Mouse (Mus musculus) embryonic fibroblast, embryonic 13.5 days (primary cell): ENCODE data around the gene Srpk1. TPM values are rescaled to one million over a fixed set of nuclear protein-coding genes. Genes with fewer than 3 reads are reported as not detected.
"Not testable (repeated sequence)": the region's sequence is repeated elsewhere in the genome, so short reads cannot be mapped to it uniquely, and the experiment has no call there.

Experiments
- H3K27ac ChIP-seq: 2 replicates; pipeline ENCODE4 v1.5.1; 2012; ENCODE audit warnings: low read length, control low read depth, inconsistent platforms; ENCODE audit not compliant: insufficient read depth
- H3K4me1 ChIP-seq: 2 replicates; pipeline ENCODE4 v1.6.1; 2011; ENCODE audit warnings: low read length; ENCODE audit not compliant: control insufficient read depth, insufficient read depth
- H3K4me3 ChIP-seq: 2 replicates; pipeline ENCODE4 v1.5.1; 2011; ENCODE audit warnings: mild to moderate bottlenecking, control low read depth, low read length; ENCODE audit not compliant: insufficient read depth
- CTCF ChIP-seq: IDR thresholded peaks from 2 replicates; pipeline ENCODE4 v1.5.1; 2011; ENCODE audit warnings: mild to moderate bottlenecking, control low read depth, low read length, moderate library complexity, borderline replicate concordance; ENCODE audit not compliant: insufficient read depth
- POLR2A ChIP-seq: IDR thresholded peaks from 2 replicates; pipeline ENCODE4 v1.6.1; 2011; ENCODE audit warnings: low read depth, mild to moderate bottlenecking, control low read depth, low read length, moderate library complexity
- polyA plus RNA-seq: library from polyadenylated mRNA; stranded (reverse); fragments of >200 nt; gene quantifications from 2 replicates; pipeline ENCODE4 v1.2.4, GENCODE M21; 2011; ENCODE audit warnings: low read depth; ENCODE audit not compliant: missing spikeins, insufficient read length

Gene Srpk1
- polyA plus RNA-seq, 1 experiment: 115 TPM

DNA sequence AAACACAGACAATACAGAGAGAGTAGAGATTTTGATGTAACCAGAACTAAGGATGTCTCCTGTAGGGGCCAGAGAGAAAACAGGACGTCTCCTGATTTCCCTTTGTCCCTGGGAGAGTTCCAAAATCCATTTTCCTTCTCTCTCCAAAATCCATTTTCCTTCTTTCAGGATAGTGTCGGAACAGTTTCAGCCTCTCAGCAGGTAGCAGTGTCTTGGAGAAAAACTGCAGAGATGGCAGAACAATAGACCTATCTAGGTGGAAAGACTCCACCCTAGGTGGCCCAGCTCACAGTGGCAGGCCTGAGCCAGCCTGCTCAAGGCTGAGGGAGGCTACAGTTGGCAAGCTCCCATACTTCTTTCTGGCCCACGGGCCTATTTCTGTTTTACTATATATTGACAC, 55.0 kb downstream of the Srpk1 start:
- H3K27ac ChIP-seq: no peak overlapping the region
- no peaks in the 10 kb centered on the region for H3K4me1 ChIP-seq
- no peak overlapping the region for H3K4me3 ChIP-seq
- TF ChIP-seq CTCF (no peak), POLR2A (no peak)

DNA sequence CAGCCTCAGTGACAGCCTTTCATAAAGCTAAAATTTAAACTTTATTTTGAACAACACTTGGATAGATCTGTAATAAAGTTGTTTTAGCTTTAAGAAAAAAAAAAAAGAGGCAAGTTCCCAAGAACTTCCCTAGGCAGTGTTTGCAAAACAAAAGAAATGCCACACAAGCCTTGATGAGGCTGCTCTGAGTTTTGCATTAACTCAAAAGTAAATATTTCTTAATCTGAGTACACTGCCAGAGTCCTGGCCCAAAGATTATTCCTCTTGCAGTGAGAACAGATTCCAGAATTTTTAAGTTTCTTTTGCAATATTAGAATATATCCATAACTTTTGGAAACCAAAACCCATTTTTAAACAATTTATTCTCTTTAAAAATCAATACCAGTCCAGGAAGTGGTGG, 57.3 kb downstream of the Srpk1 start:
- no peak overlapping the region for H3K4me3 ChIP-seq
- no peaks in the 10 kb centered on the region for H3K4me1 ChIP-seq
- TF ChIP-seq POLR2A: no peak
- TF ChIP-seq CTCF: no peak

DNA sequence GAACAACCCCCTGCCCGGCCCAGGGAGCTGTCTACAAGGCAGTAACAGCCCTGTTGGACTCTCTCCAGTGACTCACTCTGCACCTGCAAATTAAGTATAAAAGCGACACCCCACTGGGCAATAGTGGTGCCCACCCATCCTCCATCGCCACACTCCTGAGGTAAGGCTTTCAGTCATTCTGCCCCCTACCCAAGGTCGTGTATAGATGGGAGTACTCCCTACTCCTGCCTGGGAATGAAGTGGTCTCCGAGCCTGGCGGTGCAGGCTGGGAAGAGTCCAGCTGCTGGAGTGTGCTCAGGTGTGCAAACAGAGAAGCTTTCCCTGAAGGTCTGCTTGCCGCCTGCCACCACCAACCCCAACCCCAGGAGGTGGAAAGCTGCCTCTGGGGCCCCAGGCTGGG, 60.9 kb downstream of the Srpk1 start:
- Histone ChIP-seq H3K27ac (no peak overlapping the region), H3K4me3 (no peak overlapping the region), H3K4me1 (no peaks in the 10 kb centered on the region)
- no peak for TF ChIP-seq POLR2A
- no peak for TF ChIP-seq CTCF

More for the DNA sequence above, 57.3 kb downstream of the Srpk1 start:
- no peak overlapping the region for H3K27ac ChIP-seq

DNA sequence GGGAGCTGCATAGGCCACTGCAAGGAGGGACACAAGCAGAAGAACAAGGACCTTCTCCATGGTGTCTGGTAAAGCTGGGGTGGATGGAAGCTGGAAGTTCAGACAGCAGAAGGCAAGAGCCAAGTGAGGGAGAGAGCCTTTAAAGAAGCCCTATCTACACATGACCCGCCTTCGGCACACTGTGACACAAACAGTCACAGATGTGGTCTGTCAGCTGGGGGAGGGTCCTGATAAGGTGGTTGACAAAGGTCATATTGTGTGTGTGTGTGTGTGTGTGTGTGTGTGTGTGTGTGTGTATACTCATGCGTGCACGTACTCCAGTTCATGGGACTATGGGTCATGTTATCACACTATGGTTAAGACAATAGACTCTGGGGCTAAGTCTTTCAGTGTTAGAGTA, 61.9 kb downstream of the Srpk1 start, which contains the start of gene Clps:
Gene Clps (minus strand): TSS at position 169 of the 400 bp plus-strand sequence.
- no peak within 1 kb of the TSS for H3K27ac ChIP-seq
- H3K4me1 ChIP-seq: no peaks in the 10 kb centered on the region
- H3K4me3 ChIP-seq: no peak within 1 kb of the TSS
- TF ChIP-seq CTCF (no peak), POLR2A (no peak)

DNA sequence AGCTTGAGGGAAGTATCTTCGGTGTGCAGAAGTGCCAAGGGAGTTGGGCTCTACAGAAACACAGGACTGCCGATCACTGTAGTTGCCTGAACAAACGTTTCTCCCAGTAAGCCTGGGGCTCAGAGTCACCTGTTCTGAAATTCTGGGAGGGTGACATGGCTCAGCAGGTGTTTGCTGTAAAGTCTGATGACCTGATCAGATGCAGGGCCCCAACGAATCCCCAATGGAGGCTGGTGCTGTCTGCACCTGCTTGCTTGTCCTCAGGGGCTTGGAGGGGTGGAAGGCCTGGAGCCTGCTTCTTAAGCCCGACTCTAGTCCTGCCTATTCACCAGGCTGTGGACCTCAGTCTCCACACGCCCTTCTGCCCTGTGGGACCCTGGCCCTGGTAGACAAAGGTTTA, 64.7 kb downstream of the Srpk1 start:
- TF ChIP-seq CTCF (no peak), POLR2A (no peak)
- Histone ChIP-seq H3K4me3 (no peak overlapping the region), H3K27ac (no peak overlapping the region), H3K4me1 (no peaks in the 10 kb centered on the region)

DNA sequence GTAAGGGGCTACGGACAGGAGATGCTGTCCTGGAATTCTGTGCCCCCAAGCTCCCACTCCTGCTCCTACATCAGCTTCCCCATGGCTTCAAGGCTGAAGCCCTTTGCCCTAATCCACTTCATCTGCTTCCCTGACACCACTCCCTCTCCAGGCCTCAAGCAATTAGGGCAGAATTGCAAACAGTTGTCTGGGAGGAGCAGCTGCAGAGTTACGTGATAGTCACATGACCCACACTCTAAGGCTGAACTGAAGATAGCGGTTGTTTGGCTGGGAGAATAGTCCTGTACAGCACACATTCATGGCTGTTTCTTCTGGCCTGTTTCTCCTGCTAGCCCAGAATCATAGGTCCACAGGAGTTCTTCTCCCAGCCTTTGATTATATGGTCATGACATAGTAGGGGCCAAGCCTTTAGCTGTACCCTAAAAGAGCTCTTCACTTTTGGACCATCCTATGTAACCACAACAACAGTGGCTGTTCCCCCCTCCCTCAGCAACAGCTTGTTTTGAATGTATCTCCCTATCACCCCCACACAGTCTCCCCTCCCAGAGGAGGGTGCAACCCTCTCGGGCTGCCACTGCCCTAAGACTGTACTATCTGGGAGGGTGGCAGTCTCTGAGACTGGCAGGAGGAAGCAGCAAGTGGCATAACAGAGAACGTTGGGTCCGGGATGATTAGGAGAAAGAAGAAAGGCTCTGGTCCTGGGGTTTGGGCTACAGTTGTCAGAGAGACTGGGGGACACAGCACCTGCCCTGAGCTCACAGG, 65.7 kb downstream of the Srpk1 start:
- TF ChIP-seq CTCF (no peak), POLR2A (no peak)
- Histone ChIP-seq H3K4me3 (no peak overlapping the region), H3K4me1 (no peaks in the 10 kb centered on the region), H3K27ac (no peak overlapping the region)

DNA sequence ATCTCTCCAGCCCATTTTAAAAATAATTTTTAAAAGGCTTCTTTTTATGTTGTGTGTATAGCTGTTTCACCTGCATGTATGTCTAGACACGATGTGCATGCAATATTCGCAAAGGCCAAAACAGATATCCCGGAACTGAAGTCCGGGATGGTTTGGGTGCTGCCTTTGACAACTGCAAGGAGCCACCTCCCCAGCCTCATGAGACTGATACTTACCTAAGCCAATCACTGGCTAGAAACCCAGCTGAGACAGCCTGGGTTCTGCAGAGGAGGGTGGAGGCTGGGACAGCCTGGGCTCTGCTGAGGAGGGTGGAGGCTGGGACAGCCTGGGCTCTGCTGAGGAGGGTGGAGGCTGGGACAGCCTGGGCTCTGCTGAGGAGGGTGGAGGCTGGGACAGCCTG, 68.5 kb downstream of the Srpk1 start:
- not testable (repeated sequence) for H3K4me3 ChIP-seq, H3K27ac ChIP-seq, H3K4me1 ChIP-seq

DNA sequence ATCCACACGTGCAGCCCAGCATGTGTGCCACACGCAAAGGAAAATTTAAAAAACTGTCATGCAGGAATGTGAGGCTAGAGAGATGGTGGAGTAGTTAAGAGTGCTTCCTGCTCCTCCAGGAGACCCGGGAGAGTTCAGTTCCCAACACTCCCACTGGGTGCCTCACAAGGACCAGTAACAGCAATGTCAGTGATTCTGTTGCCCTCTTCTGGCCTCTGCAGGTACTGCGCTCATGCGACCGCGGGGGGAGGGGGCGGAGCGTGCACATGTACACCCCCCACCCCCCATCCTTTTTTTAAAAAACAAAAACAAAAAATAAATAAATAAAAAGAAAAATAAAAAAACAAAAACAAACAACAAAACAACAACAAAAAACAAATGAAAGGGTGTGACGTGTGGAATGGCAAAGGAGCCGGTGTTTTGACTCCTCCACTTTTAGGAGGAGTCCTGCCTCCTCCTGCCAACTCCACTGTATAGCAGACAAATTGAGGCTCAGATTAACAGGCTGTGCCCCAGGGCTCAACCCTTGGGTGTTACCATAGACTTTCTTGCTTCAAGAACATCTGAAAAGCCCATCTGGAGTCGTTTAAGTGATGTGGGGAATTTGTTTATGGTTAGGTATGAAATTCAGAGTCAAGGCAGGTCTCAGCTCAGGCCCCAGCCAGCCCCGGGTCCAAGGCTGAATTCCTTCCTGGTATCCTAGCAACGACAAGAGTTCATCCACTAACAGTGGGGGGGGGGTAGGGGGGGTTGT, 69.3 kb downstream of the Srpk1 start:
- Histone ChIP-seq H3K27ac (no peak overlapping the region), H3K4me3 (no peak overlapping the region), H3K4me1 (no peaks in the 10 kb centered on the region)
- TF ChIP-seq CTCF: peak; percentile 81; the same call in 1 of the 2 replicates
- no peak for TF ChIP-seq POLR2A

DNA sequence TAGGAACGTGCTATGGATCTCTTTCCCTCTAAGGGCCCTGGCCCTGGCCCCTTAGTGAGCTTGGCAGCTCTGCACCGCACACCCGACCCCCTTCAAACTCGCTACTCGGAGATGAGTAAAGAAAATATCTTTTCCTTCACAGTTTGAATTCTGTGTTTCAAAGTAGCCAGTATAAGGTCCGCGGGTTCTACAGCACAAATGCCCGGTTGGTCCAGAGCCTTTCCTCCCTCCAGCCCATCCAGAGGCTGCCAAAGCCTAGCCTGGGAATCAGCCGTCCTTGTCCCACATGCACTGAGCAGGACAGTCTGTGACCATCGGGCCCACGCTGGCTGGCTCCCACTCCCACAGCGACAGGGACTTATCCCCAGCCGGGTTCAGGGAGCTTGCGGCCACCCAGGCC, 73.4 kb downstream of the Srpk1 start, which contains the start of gene Clpsl2:
Gene Clpsl2 (plus strand): TSS at position 301 of the 400 bp plus-strand sequence.
- no peaks in the 10 kb centered on the region for H3K4me1 ChIP-seq
- no peak within 1 kb of the TSS for H3K4me3 ChIP-seq
- H3K27ac ChIP-seq: no peak within 1 kb of the TSS
- no peak for TF ChIP-seq POLR2A
- no peak for TF ChIP-seq CTCF

DNA sequence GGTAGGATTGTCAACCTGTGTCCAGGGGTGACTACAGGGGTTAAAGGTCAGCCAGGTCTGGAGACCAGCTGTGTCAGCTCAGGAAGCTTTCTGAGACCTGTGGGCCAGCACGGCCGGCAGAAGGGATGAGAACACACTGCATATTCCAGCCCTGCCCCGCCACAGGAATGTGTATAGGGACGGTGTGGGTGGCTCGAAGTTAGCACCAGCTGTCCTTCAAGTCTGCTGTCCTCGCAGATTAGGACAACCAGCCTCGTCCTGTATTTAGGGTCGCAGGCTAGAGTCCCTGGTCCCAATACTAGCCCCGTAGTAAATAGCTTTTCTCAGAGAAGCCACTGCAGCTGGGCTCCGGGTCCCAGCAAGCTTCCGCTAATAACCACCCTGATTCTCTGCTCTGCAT, 74.0 kb downstream of the Srpk1 start:
- H3K27ac ChIP-seq: no peak overlapping the region

More for the DNA sequence above, 74.0 kb downstream of the Srpk1 start:
- Histone ChIP-seq H3K4me1 (no peaks in the 10 kb centered on the region), H3K4me3 (no peak overlapping the region)
- TF ChIP-seq CTCF (no peak), POLR2A (no peak)
